Mouse (Mus musculus) embryo, embryonic 10.5 days (tissue): Measurements from ENCODE around the gene Dppa5a.
"Not testable (repeated sequence)": the region's sequence is repeated elsewhere in the genome, so short reads cannot be mapped to it uniquely, and the experiment has no call there.

Source experiments
- DNase-seq: peaks from one replicate; pipeline ENCODE4 v3.0.0-alpha.2; 2015; ENCODE audit warnings: low spot score

Dppa5a gene

DNA sequence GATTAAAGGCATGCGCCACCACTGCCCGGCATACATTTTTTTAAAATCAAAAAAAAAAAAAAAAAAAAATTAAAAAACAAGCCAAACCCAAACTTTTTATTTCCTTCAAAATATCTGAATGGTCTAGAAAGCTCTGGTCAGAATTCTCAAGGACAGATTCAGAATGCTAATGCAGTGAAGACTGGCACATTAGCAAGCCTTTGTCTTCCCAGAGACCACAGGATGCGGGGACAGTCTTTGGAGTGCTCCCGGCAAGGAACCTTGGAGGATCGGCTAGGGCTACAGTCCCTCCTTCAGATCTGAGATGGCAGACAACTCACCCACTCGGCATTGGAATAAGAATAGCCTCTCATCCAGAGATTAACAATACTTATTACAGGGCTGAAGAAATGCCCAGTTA, 3.3 kb downstream of the Dppa5a start:
- DNase-seq: no peak

DNA sequence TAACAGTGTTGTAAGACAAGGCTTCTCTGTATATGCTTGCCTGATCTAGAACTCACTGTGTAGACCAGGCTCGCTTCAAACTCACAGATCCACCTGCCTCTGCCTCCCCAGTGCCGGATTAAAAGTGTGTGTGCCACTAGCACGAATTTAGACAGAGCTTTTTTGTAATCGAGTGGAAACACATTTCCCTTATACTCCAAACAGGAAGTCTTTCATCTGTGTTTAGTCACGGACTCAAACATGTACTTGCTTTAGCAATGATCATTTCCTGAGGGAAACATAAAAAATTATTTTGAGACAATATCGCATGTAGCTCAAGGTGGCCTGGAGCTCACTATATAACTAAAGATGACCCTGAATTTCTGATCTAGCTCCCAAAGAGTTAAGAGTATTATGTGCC, 4.6 kb downstream of the Dppa5a start:
- DNase-seq: no peak

DNA sequence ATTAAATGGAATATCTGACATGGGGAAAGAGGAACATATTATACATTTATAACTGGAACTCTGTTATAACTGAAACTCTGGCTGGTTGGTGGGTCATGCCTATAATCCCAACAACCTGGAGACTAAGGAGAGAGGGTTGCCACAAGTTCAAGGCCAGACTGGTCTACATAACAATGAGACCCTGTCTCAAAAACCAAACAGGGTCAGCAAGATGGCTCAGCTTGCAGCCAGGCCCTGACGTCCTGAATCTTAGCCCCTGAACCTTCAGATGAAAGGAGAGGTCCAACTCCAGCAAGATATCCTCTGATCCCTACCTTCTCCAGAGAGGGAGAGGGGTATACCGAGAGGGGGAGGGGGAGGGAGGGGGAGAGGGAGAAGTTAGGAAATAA, 7.5 kb downstream of the Dppa5a start:
- no peak for DNase-seq

DNA sequence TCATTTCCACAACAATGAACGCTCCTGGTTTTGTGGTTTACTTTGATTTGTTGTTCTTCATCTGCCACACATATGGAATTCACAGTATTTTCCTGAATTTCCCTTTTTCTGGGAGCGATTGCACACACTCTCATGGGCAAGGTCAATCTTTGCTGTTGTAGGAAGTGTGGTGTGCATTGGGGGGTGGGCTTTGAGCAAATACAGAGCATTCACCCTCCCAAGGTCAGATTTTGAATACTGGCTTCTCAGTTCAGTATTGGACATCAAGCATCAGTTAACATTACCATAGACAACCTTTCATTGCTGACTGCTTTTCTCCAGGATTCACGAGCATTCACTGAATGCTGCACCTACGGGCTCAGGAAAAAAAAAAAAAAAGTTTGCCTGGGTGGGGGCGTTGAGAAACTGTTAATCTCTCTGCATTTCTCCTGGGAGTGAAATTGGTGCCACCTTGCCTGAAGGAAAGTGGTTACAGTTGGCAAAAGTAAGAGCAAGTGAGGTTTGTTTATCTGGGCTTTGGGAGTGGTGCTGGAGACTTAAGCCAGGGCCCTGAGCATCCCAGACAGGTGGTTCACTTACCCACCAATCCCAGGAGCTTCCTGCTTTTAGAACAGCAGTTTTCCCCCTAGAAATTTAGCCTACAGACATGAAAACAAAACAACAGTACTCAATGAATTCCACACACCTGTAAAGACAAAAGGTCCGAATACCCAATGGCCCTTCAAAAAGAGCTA, 8.1 kb downstream of the Dppa5a start:
- DNase-seq: no peak

DNA sequence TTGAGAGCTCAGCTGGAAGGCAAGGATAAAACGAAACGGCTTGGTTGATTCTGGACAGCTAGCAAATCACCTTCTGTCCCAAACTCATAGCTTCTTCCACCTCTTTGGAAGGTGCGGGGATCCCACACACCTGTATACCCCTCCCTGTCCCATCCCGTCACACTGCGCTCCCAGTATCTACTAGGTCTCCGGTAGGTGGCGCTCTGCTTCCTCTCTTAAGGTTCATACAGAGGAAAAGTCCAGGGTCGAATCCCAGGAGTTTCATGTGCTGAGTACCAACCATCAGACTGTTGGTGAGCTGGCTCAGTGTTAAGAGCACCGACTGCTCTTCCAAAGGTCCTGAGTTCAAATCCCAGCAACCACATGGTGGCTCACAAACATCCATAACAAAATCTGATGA, 9.9 kb downstream of the Dppa5a start:
- DNase-seq: peak; percentile 86

DNA sequence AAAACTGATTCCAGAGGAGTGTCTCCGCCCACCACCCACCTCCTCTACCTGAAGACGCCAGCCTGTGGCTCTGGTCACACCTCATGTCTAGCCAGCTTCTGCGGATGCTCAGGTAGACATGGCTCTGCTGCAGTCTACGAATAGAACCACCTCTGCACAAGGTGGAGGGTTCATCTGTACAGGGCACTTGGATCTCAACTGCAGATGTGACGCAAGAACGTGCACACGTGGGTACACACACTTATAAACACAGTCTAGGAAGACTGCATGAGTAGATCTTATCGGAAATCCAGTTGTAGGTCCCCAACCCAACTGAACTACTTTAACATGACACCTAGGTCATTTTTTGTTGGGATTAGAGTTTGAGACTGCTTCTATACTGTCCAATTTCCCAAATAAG, 12.4 kb downstream of the Dppa5a start, which contains the start of gene Gsta2:
TSS of gene Gsta2 (minus strand) at position 178 of the 400 bp plus-strand sequence.
- DNase-seq: no peak

DNA sequence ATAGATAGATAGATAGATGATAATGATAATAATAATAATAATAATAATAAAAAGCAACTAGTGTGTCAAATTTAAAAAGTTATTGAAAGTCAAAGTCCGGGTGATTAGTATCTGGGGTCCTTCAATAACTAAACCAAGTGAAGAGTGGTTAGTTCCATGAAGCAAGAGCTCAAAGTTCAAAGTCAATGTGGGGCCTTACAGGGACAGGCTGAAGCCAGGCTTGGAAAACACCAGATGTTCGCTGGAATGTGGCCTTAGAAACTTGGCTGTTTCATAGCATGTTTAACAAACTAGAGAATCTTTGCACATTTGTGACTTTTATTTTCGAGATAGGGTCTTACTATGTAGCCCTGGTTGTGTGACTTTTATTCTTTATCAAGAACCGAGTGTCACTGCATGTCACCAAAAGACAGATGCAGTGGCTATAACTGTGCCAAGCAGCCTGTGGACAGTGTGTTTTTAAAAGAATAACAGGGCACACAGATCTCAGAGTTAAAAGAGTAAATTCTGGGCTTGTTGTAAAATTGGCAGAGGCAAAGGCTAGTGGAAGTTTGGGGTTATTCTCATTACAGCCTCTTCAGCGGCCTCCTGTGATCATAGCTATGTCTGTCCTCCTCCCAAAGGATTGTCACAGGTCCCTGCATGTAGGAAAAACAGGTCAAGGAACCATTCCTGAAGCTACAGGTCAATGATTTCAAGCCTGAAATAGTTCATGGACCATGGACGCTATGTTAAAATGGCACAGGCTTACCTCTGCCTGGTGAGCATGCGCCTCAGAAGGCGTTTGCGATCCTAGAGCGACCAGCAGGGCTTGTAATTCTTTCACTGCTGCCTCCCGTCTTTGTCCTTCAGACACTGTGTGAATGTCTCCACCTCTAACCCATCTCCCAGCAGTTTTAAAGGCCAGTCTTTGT, 13.1 kb downstream of the Dppa5a start:
- DNase-seq: no peak

DNA sequence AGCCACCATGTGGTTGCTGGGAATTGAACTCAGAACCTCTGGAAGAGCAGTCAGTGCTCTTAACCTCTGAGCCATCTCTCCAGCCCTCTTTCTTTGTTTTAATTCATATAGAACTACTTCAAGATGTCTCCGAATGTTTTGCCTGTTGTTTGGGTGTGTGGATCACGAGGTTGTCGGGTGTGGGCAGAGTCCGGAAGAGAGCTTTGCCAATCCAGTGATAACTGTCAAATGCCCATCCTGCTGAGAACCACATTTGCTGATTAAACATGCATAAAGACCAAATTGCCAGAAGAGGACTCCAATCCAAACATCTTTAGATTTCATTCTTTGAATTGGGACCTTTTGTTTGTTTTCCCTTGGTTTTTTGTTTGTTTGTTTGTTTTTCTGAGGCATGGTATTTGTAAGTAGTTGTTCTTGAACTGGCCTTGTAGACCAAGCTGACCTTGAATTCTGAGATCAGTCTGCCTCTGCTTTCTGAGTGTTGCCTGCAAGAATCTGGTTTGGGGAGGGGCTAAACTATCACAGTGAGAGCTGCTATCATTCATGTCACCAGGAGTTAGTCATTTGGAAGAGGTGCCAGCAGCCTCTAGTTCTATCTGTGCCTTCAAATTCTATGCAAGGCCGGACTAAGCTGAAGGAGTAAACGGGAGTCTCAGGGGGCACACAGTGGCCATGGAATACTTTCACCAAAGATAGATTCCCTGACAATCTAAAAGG, 16.3 kb downstream of the Dppa5a start:
- no peak for DNase-seq

DNA sequence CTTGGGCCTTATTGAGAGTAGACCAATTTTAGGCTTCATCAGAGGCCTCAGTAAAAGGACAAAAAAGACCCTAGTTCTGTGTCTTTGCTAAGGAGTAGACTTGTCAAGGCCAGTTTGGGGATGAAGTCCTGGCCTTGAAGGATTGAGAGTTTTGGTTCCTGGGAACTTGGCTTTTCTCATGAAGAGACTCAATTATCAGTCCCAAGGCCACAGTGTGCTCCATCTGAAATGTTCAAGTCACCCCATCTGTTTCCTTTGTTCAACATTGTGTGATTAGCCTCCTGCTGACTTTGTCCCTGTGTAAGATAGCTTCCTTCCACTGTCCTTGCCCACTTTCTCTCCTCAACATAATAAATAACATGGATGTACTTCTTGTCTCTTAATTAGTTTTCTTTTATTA, 18.0 kb downstream of the Dppa5a start:
- not testable (repeated sequence) for DNase-seq

DNA sequence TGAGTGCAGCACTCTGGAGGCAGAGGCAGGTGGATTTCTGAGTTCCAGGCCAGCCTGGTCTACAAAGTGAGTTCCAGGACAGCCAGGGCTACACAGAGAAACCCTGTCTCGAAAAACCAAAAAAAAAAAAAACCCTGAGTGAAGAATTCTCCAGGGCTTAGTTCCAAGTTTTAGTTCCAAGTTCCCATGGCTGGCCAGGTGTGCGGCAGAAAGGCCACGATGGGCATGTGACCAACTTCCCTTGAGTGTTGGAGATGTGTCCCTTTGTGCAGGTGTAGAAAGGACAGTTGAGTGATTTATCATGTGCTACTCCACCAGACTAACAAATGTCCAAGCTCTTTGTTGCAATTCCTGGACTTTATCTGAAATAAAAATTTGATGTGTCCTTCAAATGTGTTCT, 18.8 kb downstream of the Dppa5a start:
- not testable (repeated sequence) for DNase-seq

DNA sequence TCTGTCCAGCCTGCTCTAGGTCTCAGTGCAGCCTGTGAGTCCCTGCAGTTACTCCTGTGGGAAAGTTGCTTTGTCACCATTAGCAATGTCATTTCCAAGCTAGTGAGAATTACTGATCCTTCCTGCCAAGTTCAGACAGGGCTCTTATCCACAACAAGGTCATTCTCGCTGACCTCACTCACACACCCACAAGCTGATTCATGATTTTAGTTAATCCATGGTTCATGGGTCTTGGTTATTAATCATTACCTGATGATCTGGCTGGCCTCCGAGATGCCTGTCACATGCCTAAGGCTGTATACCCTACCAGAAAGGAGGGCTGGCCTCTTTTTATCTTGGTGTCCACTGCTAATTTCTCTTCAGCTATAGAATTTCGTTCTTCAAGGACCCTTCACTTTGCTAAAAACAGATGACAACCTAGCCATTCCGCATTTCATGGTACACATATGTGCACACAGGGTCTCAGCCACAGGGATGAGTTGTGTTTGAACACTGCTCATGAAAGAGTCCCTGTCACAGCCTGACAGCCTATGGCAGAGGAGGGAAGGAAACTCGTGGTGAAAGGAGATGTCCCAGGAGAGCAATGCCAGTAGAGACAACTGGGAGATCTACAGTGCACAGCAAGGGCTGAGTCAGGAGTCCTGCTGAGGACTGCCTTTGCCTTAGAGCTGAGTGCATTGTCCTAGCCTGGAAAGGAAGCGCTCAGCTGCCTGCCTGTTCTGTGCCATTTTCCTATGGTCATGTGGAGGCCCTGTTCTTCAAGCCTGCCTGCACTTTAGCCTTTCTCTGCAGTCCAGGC, 19.6 kb downstream of the Dppa5a start:
- not testable (repeated sequence) for DNase-seq

DNA sequence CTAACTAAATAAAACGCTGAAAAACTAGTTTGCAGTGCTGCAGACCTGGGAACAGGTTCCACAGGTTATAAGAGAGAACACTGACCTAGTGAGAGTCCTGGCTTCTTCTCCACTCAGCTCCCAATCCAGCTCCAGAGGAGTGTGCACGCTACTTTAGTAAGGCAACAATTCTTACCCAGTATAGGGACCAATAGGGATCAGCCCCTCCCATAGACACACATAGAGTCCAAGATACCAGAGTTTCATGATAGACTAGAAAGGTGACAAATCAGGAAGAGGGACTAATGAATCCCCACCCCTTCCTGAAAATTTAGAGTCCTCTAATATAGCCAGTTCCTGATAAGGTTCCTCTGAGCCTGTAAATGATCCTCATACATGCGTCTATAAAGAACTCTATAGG, 21.0 kb downstream of the Dppa5a start:
- no peak for DNase-seq

DNA sequence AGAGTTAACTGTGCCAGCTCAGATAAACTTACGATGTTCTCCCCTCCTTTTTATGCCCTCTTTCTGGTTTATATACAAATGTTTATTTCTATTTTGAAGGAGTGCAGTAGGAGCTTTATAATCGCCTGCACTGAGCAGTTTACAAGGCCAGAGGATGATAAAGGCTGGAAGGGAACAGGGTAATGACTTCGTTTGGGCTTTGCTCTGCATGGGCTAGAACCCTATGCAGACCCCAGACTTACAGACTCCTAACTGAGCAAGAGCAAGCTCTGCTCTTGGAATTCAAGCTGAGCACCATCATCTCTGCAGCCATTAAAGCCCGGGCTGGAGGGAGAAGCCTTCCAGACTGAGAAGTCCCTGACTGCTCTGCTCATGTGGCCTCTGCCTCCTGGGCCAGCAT, 22.7 kb downstream of the Dppa5a start:
- DNase-seq: not testable (repeated sequence)

DNA sequence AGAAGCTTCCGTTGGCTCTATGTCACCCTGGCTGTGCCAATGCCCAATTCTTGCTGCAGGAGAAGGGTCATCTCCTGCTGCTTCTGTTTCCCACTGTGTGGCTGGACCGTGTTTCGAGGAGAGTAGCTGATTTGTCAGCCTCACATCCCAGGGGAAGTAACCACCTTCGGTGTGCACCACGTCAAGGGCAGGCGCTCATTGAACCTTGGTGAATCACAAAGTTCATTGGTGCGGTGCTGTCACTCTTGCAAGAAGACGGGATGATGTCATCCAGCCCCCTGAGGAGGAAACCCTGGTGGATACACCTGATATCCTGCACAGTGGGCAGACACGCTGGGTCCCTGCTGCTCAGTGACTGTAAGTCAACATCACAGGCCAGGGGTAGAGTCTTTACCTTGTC, 24.9 kb downstream of the Dppa5a start:
- not testable (repeated sequence) for DNase-seq

DNA sequence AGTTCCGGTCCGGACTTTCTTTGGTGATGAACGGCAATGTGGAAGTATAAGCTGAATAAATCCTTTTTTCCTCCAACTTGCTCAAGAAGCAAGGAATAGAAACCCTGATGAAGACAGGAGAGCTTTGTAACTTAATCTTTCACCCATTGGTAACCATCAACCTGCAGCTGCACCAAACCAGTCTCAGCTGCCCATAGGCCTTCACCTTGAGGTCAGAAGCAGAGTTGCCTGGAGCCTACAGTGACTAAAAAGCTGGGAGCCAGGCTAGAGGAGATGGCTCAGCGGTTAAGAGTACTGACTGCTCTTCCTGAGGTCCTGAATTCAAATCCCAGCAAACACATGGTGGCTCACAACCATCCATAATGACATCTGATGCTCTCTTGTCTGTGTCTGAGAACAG, 25.5 kb downstream of the Dppa5a start:
- DNase-seq: not testable (repeated sequence)

DNA sequence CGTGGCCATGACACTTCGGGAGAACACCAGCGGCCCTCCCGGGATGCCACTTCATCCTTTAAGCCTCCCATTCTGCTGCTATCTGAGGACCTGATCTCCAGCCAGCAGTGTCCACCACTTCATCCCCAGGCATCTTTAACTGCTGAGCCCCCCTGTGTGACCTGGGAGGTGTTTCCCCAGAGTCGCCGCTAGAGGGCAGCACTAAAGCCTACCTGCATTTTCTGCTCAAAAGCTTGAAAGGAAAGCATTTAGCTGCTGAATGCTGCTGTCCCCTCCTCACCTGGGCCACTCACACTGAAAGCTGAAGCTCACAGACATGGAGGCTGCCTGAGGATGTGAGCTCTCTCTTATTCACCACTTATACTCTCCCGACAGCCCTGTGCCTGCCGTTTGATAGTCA, 27.7 kb downstream of the Dppa5a start:
- DNase-seq: peak; percentile 72

DNA sequence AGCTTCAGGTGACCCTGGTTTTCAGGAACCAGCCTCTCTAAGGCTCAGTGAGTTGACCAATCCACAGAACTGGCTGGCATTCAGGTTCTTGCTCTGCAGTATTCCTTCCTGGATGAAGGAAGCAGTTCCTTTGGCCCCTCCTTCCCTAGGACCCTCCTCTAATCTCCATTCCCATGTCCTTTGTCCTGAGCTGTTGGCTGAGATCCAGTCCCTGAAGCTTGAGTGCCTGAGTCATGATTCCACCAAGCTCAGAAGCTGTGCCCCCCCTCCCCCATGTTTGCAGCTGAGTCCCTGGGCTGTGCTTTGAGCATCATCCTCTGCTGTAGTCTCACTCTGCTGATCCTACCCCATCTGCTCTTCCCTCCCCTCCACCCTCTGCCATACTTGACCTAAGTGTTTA, 30.9 kb downstream of the Dppa5a start:
- not testable (repeated sequence) for DNase-seq

DNA sequence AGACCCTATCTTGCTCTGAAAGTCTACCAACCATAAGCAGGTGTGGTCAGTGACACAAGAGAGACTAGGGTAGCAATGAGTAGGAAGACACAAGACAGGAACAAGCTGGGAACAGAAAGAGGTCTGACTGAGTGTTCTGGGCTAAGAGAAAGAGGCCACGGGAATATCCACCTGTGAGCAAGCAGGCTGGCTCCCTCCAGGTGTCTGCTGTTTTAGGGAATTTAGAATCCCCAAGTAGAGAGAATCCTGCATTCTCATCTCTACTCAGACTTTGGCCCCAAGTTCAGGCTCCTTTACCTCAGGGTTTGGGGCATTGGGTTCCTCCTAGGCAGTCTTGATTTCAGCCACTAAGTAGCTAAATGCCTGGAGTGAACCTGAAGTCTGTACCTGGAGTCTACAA, 40.7 kb downstream of the Dppa5a start, which contains the start of gene Omt2b:
TSS of gene Omt2b (plus strand) at position 301 of the 400 bp plus-strand sequence.
- DNase-seq: not testable (repeated sequence)

DNA sequence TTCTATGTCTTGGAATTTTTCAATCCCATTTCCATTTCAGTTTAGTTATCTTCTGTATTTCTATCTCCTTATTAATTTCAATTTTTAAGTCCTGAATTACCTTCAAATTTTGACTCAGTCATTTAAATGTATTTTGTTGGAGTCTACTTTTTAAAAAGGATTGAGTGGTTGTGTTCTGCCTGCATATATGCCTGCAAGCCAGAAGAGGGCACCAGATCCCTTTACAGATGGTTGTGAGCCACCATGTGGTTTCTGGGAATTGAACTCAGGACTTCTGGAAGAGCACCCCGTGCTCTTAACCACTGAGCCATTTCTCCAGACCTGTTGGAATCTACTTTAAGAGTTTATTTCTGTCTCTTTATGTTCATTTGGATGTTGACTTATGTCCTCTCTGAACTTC, 48.5 kb downstream of the Dppa5a start:
- peak; percentile 33 for DNase-seq
